Mouse (Mus musculus): ENCODE measurements around the gene Actb.

The Actb gene

GRCm38 (mm10) chr5:142906532-142907047 is at the start of gene Actb:
Gene Actb (minus strand): TSS chr5:142906754.
- peak; percentile 90 for DNase-seq (ENCODE audit: low read depth, low spot score)

DNA sequence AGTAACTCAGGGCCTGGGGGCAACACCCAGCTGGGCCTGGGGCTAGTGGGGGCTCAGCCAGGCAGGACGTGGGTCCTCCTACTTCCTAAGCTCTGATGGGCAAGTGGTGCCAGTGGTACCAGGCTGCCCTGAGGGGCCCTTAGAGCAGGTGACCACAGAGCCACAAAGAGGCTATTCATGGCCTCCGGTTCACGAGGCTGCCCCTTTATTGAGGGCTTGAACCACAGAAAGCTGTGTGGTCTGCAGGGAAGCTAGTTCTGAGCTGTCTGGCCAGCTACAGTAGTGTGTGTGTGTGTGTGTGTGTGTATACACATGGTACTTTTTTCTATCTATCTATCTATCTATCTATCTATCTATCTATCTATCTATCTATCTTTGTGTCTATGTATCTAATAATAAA is 47.1 kb upstream of the Actb start:
- no peak for DNase-seq (ENCODE audit: low read depth, low spot score)

GRCm38 (mm10) chr5:142950405-142950804 is 43.9 kb upstream of the Actb start:
- DNase-seq (ENCODE audit: low read depth, low spot score) = no peak

DNA sequence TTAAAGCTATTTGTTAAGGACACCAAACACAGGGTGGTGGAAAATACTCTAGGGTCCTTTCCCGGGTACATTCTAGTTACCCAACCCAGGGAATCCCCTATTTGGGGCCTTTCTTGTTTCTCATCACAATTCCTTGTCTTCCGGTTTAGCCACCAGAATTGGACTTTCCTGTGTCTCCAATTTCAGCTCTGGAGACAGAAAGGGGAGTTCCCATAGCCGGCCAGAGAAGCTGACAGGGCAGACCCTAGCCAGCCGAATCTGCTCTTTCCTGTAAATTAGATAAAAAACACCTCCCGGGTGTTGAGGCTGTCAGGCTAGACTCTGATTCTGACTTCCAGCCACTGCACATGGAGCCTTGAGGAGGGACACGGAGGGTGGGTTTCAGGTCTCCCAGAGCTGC is 43.0 kb upstream of the Actb start:
- no peak for DNase-seq (ENCODE audit: low read depth, low spot score)

DNA sequence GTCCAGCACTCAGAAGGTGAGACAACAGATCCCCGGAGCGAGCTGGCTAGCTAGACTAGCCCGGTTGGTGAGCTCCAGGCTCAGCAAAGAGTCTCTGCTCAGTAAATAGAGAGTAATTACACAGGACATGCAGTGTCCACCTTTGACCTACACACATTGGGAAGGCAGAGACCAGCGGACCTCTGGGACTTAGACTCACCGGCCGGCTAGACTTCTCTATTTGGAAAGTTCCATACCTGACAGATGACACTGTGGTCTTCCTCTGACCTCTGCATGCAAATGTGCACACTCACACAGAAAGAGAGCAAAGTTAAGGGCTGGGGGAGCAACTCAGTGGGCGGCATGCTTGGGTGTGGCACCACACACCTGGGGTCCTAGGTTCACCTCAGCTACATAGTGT is 40.9 kb upstream of the Actb start:
- no peak for DNase-seq (ENCODE audit: low read depth, low spot score)

- no peak for DNase-seq (ENCODE audit: low read depth, low spot score)
Observed at GRCm38 (mm10) chr5:142944979-142945682, 38.6 kb upstream of the Actb start.

- DNase-seq (ENCODE audit: low read depth, low spot score) = no peak
Observed at GRCm38 (mm10) chr5:142940393-142940792, 33.8 kb upstream of the Actb start.

DNA sequence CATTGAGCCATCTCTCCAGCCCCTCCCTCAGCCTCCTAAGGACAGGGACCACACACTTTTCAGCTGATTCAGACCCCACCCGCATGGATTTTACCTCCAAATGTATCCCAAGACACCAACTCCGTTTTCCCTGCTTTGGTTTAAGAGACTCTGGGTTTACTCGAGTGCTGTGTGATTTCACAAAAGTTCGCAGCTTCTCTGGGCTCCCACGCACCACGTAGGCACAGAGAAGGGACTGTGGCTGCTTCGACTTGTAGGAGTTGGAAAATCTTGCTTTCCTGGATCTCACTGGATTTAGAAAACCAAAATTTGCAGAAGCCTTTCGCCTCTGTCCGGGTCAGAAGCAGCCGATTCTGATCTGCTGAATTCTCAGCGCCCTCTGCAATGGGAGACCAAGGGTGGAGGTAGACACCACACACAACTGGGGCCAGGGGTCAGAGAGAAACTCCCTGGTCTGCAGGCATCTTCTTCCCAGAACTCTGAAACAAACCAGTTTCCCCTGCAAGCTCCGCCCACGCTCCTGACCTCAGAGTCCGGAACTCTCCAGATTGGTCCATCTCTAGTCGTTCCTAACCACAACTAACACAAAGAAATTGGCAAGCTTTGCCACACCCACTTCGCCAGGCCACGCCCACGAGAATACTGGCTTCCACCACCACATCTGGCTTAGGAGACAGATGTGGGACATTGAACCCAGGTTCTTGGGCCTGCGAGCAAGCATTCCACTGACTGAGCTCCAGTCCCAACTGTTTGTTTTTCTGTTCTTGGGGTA is 31.6 kb upstream of the Actb start:
- no peak for DNase-seq (ENCODE audit: low read depth, low spot score)

DNA sequence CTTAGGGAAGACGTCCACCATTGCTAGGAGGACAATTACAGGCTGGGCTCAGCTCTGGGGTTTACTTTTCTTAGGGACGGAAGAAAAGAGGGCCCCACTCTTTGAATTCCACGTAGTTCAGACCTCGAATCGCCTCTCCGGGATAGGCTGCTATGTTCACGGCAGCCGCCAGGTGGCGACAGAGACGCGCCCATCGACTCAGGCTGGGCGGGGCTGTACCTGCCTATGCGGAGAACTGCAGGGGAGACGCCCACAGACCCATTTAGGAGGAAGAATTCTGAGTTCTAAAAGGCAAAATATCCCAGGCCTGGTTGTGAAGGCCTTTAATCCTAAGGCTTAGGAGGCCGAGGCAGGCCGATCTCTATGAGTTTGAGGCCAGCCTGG is 29.8 kb upstream of the Actb start:
- peak; percentile 51 for DNase-seq (ENCODE audit: low read depth, low spot score)

DNA sequence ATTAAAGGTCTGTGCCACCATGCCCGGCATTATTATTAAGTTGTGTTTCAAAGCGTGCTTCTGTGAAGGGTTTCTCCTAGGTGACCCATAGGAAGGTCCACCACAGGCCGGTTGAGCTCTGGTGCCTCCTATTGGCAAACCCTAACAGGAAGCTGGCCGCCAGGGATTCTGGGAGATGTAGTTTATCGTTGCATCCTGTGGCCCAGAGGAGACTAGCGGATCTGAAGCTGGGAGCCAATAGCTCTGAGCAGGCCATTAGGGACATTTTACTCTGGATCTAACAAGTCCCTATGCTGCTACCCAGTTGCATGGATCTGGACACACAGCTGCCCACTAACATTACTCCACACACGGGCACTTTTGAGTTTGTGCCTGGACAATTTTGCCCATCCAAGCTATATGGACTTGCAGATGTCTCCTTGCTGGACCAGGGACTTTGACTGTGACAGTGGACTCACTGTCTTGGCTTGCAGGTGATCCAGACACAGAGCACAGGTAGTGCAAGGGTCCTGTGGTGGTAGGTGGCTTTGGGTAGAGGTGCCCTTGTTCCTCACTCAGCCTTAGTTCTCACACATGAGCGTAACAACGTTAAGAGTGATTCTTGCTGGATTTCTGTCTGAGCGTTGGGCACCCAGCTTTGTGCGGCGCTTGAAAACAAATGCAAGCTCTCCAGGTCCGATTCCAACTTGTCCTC is 29.2 kb upstream of the Actb start:
- DNase-seq (ENCODE audit: low read depth, low spot score) = peak; percentile 45

DNA sequence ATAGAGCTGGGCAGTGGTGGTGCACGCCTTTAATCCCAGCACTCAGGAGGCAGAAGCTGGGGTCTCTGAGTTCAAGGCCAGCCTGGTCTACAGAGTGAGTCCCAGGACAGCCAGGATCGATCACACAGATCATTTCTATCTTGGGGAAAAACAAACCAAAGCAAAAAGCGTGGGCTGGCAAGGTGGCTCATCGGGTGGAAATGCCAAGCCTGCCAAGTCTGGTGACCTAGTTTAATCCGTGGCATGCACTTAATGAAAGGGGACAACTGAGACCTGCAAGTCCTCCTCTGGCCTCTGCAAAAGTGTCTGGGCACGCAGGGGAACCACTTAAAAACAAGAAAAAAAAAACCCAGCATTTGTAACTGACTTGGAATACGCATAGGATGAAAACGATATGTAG is 26.2 kb upstream of the Actb start:
- DNase-seq (ENCODE audit: low read depth, low spot score) = no peak

GRCm38 (mm10) chr5:142932084-142932685 is 25.6 kb upstream of the Actb start:
- no peak for DNase-seq (ENCODE audit: low read depth, low spot score)

DNA sequence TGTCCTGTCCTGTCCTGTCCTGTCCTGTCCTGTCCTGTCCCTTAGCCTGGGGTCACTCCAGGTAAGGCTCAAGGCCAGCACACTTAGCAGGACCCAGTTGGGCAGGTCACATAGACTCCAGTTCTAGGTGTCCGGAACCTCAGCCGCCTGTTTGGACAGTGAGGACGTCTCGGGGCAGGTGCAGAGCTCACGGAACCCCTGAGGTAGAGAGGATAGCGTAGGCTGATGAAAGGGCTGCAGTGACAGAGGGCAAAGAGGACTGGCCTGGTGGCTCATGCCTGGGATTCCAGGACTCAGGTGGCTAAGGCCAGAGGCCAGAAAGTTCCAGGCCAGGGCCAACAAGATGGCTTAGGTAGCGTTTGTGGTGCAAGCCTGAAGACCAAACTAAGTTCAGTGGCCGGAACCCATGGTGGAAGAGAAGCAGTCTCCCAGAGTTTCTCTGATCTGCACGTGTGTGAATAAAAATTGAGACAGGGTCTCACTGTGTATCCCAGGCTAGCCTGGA is 24.7 kb upstream of the Actb start:
- DNase-seq (ENCODE audit: low read depth, low spot score) = no peak

DNA sequence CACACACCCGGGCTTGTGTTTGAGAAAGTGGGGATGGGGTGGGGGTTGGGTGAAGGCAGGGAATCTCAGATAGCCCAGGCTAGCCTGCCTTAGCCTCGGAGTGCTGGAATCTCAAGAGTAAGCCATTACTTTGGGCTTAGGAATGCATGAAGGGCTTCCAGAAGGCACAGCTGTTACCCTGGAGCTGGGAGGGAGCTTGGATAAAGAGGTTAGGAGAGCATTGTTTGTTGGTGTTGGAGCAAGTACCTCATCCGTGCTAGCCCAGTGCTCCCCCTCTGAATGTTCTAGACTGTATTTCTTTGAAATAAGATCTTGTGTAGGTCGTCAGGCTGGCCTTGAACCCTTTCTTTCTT is 22.8 kb upstream of the Actb start:
- no peak for DNase-seq (ENCODE audit: low read depth, low spot score)

- no peak for DNase-seq (ENCODE audit: low read depth, low spot score)
Observed at GRCm38 (mm10) chr5:142928749-142929399, 22.3 kb upstream of the Actb start.

DNA sequence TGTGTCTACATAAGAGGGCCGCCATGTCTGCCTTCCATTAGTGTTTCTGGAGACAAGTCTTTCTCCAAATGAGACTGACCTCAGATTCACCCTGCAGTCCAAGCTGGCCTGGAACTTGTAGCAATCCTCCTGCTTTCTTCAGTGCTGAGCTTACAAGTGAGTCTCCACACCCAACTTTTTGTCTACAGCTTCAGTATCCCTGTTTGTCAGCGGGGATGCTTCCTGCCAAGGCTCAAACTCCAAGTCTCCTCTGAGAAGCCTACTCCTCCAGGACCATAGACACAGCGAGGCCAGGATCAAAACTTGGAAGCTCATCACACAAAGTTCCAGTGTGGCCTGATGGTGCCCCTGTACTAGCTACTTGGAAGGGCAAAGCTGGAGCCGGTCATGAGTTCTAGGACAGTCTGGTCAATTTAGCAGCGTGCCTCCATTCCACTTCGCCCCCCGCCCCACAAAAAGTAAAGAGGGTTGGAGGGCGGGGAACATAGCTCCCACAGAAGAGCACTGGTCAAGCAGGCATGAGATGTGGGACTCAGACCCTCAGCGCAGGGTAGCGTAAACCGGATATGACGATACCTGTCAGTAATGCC is 20.9 kb upstream of the Actb start:
- DNase-seq (ENCODE audit: low read depth, low spot score) = no peak

DNA sequence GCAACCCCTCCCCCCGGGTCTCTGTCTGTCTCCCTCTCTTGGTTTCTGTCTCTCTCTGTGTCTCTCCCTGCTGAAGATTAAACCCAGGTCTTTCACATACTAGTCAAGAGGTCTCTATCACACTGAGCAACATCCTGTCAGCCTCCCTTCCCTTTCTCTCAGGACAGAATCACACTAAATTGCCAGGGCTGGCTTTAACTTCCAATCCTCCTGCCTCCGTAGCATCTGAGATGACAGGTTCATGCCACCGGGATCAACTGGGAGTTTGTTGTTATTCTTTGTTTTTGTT is 20.3 kb upstream of the Actb start:
- DNase-seq (ENCODE audit: low read depth, low spot score) = no peak

- DNase-seq (ENCODE audit: low read depth, low spot score) = no peak
Observed at GRCm38 (mm10) chr5:142926204-142926939, 19.8 kb upstream of the Actb start.

- DNase-seq (ENCODE audit: low read depth, low spot score) = no peak
Observed at GRCm38 (mm10) chr5:142924336-142924959, 17.9 kb upstream of the Actb start.

- DNase-seq (ENCODE audit: low read depth, low spot score) = no peak
Observed at GRCm38 (mm10) chr5:142923781-142924180, 17.2 kb upstream of the Actb start.
